ENCODE assay signal across 8 mouse cellular contexts in the genomic region with DNA sequence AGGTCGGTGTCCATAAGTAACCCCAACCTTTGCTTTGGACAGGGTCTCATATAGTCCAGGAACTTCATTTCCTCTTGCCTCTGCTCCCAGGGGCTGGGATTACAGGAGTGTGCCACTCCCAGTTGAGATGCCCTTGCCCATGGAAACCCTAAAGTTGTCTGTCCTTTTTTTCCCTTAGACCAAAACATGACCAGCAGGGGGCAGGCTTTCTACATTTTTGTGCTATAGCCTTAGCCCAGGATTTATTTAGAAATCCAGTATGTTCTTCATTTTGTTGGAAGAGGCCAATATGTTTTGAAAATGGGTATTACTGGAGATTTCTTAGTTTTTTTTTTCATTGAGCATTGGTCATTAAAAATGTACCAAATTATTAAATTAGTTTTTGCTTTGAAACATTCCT. TPM values are rescaled to one million over a fixed set of nuclear protein-coding genes. Genes with fewer than 3 reads are reported as not detected.
DNase-seq lines count a peak whose midpoint lies in the region; ATAC-seq and TF ChIP-seq lines count a peak whose summit lies in the region.

No protein-coding gene starts in this region.

- WGBS in forebrain, postnatal 0 days, result 58% methylated on average over 1 of the region's 1 CpGs
- 68% methylated on average over 1 of the region's 1 CpGs for WGBS in forebrain, embryonic 15.5 days

- H3K27me3 ChIP-seq in forebrain, postnatal 0 days (ENCODE audit: insufficient read depth, low read length), result no peaks in the 10 kb centered on the region
- no peaks in the 10 kb centered on the region for H3K27me3 ChIP-seq in forebrain, embryonic 15.5 days

- peak; percentile 75 for TF ChIP-seq CTCF in forebrain, postnatal 0 days (IDR thresholded peaks at IDR 0.05; ENCODE audit: low read depth)

- no peak for ATAC-seq in forebrain, postnatal 0 days
- ATAC-seq in forebrain, embryonic 15.5 days (replicated peaks), result no peak

- H3K36me3 ChIP-seq in forebrain, postnatal 0 days (ENCODE audit: insufficient read depth), result no peaks in the 10 kb centered on the region
- H3K36me3 ChIP-seq in forebrain, embryonic 15.5 days, result no peaks in the 10 kb centered on the region

- H3K27ac ChIP-seq in forebrain, postnatal 0 days (ENCODE audit: low read depth, low read length), result no peak overlapping the region
- H3K27ac ChIP-seq in forebrain, embryonic 15.5 days (replicated peaks), result no peak overlapping the region

- H3K9ac ChIP-seq in forebrain, postnatal 0 days, result no peak overlapping the region
- no peak overlapping the region for H3K9ac ChIP-seq in forebrain, embryonic 15.5 days (replicated peaks)

- no peak overlapping the region for H3K4me3 ChIP-seq in forebrain, postnatal 0 days (ENCODE audit: low read depth, low read length)
- H3K4me3 ChIP-seq in forebrain, embryonic 15.5 days, result no peak overlapping the region

- H3K4me2 ChIP-seq in forebrain, postnatal 0 days (ENCODE audit: low read depth), result no peak overlapping the region
- H3K4me2 ChIP-seq in forebrain, embryonic 15.5 days (replicated peaks), result no peak overlapping the region

- H3K4me1 ChIP-seq in forebrain, postnatal 0 days (ENCODE audit: insufficient read depth), result no peaks in the 10 kb centered on the region
- no peaks in the 10 kb centered on the region for H3K4me1 ChIP-seq in forebrain, embryonic 15.5 days

- peak; percentile 85 for DNase-seq in forebrain, postnatal 0 days
- peak; percentile 87 for DNase-seq in 3T3-L1 (ENCODE audit: low read depth, low spot score)
- DNase-seq in adrenal gland, postnatal 10 days, result peak; percentile 78
- peak; percentile 27 to 41 for DNase-seq in frontal cortex, postnatal 25 days (ENCODE audit: low spot score in 2 of 2)
- peak; percentile 40 to 88 for DNase-seq in layer of hippocampus, postnatal 25 days (ENCODE audit: extremely low spot score in 1 of 2, low spot score in 1 of 2)
- DNase-seq in ovary, postnatal 14 days (ENCODE audit: low spot score), result peak; percentile 44
- no peak for DNase-seq in T-cell, adult 2 months (ENCODE audit: low spot score)

- H3K9me3 ChIP-seq in forebrain, postnatal 0 days (ENCODE audit: low read length), result no peaks in the 10 kb centered on the region
- H3K9me3 ChIP-seq in forebrain, embryonic 15.5 days, result no peaks in the 10 kb centered on the region

RNA-seq across cellular contexts. Expression of gene Unc93a2, which starts 58.6 kb away (rescaled TPM):
- not detected in 2 replicates for total RNA-seq in forebrain, postnatal 0 days (2014; rRNA removed)
- polyA plus RNA-seq in forebrain, postnatal 0 days (2015; fragmentation: Nextera tagmentation; extraction: Ambion mirVana), result not detected in 2 replicates
- not detected in 2 replicates for polyA plus RNA-seq in forebrain, embryonic 15.5 days (2015; fragmentation: Nextera tagmentation; extraction: Ambion mirVana)
- total RNA-seq in adrenal gland, postnatal 10 days (2021), result 1 to 10 TPM; 1.8 to 2.0 TPM
- total RNA-seq in layer of hippocampus, postnatal 25 days (2021), result not detected
